ENCODE assay signal across 28 mouse cellular contexts in the genomic region with DNA sequence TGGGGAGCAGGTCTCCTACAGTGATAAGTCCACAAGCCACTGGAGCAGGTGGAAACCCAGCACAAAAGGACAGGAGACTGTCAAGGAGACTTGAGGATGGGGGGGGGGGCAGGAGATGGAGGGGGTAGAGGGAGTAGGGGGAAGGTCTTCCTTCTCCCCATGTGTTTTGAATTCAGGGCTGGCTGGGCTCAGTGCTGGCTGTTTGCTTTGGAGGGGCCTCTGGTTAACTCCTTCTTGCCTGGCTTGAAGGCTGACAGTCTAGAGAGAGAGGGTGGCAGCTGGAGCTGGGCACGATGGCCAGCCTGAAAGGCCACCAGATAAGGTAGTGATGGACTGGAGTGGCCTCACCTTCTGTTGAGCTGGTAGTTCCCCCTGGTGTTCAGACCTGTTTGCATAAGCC.
DNase-seq lines count a peak whose midpoint lies in the region; ATAC-seq and TF ChIP-seq lines count a peak whose summit lies in the region.
"Had no signal": no experiment of that assay in that cellular context is flagged by ENCODE, and none has a peak within 500 bp of the region (broad histone marks: within the 10 kb centered on the region; RNA-seq: fewer than 3 reads in every experiment).

No protein-coding gene starts in this region.

- no peak overlapping the region for H3K4me2 ChIP-seq in midbrain, embryonic 16.5 days (ENCODE audit: low read length)
- H3K4me2 ChIP-seq in stomach, postnatal 0 days (replicated peaks; ENCODE audit: low read depth), result no peak overlapping the region
- H3K4me2 ChIP-seq: heart, embryonic 15.5 days; hindbrain, embryonic 13.5 days; kidney, embryonic 15.5 days; midbrain, embryonic 15.5 days had no signal

- H3K9ac ChIP-seq in midbrain, embryonic 16.5 days (ENCODE audit: low read depth, low read length), result no peak overlapping the region
- H3K9ac ChIP-seq in stomach, postnatal 0 days (ENCODE audit: low read length), result no peak overlapping the region
- H3K9ac ChIP-seq: heart, embryonic 15.5 days; hindbrain, embryonic 13.5 days; kidney, embryonic 15.5 days; liver, embryonic 14.5 days; midbrain, embryonic 15.5 days had no signal

- H3K9me3 ChIP-seq in midbrain, embryonic 10.5 days (replicated peaks), result peaks cover 5% of the 10 kb centered on the region
- peaks cover 3% of the 10 kb centered on the region; the same call in 1 of the 2 replicates for H3K9me3 ChIP-seq in midbrain, embryonic 16.5 days (replicated peaks; ENCODE audit: control insufficient read depth, low read length, poor library complexity, severe bottlenecking)
- no peaks in the 10 kb centered on the region for H3K9me3 ChIP-seq in stomach, postnatal 0 days (ENCODE audit: control insufficient read depth, low read length)
- H3K9me3 ChIP-seq: heart, embryonic 10.5 days; heart, embryonic 15.5 days; midbrain, embryonic 15.5 days had no signal

- WGBS in midbrain, embryonic 10.5 days, result 60% methylated on average over 1 of the region's 1 CpGs
- 50% methylated on average over 1 of the region's 1 CpGs for WGBS in midbrain, embryonic 16.5 days
- WGBS in stomach, postnatal 0 days, result 36% methylated on average over 1 of the region's 1 CpGs

- no peak overlapping the region for H3K27ac ChIP-seq in gastrocnemius, adult 2 months
- no peak overlapping the region for H3K27ac ChIP-seq in layer of hippocampus, adult 2 months
- H3K27ac ChIP-seq in midbrain, embryonic 10.5 days (replicated peaks), result peak overlapping the region; percentile 35
- H3K27ac ChIP-seq in midbrain, embryonic 16.5 days (ENCODE audit: low read length), result no peak overlapping the region
- no peak overlapping the region for H3K27ac ChIP-seq in stomach, postnatal 0 days (replicated peaks)
- H3K27ac ChIP-seq: heart, embryonic 10.5 days; heart, embryonic 15.5 days; hindbrain, embryonic 13.5 days; kidney, embryonic 15.5 days; liver, embryonic 14.5 days; midbrain, embryonic 15.5 days had no signal

- peak; percentile 30 for TF ChIP-seq CTCF in gastrocnemius, adult 2 months (IDR thresholded peaks at IDR 0.05)
- TF ChIP-seq CTCF in layer of hippocampus, adult 2 months (conservative IDR thresholded peaks at IDR 0.05), result peak; percentile 10; the same call in 1 of the 2 replicates
- peak; percentile 23; the same call in 1 of the 2 replicates for TF ChIP-seq CTCF in stomach, postnatal 0 days (IDR thresholded peaks at IDR 0.05; ENCODE audit: low read depth)

- H3K36me3 ChIP-seq in midbrain, embryonic 10.5 days, result no peaks in the 10 kb centered on the region
- no peaks in the 10 kb centered on the region for H3K36me3 ChIP-seq in midbrain, embryonic 16.5 days (ENCODE audit: control insufficient read depth, insufficient read depth, low read length)
- no peaks in the 10 kb centered on the region for H3K36me3 ChIP-seq in stomach, postnatal 0 days (ENCODE audit: control insufficient read depth, insufficient read depth, low read length)
- H3K36me3 ChIP-seq: heart, embryonic 10.5 days; heart, embryonic 15.5 days; kidney, embryonic 15.5 days; midbrain, embryonic 15.5 days had no signal

- intact Hi-C loops in gastrocnemius, adult 2 months (cut with DNase I), result no loop called here

- ATAC-seq in midbrain, embryonic 16.5 days, result no peak
- no peak for ATAC-seq in stomach, postnatal 0 days (ENCODE audit: low FRiP score, low TSS enrichment)
- ATAC-seq: forebrain, embryonic 14.5 days; midbrain, embryonic 15.5 days; Patski had no signal

- H3K4me3 ChIP-seq in gastrocnemius, adult 2 months, result no peak overlapping the region
- no peak overlapping the region for H3K4me3 ChIP-seq in layer of hippocampus, adult 2 months
- no peak overlapping the region for H3K4me3 ChIP-seq in midbrain, embryonic 10.5 days
- no peak overlapping the region for H3K4me3 ChIP-seq in midbrain, embryonic 16.5 days (ENCODE audit: low read depth, low read length)
- no peak overlapping the region for H3K4me3 ChIP-seq in stomach, postnatal 0 days (ENCODE audit: low read depth, low read length)
- H3K4me3 ChIP-seq: erythroblast, embryonic 14.5 days; heart, embryonic 10.5 days; heart, embryonic 15.5 days; hindbrain, embryonic 13.5 days; kidney, embryonic 15.5 days; midbrain, embryonic 15.5 days had no signal

- peaks cover 8% of the 10 kb centered on the region; the same call in 1 of the 2 replicates for H3K27me3 ChIP-seq in midbrain, embryonic 10.5 days (ENCODE audit: low read depth, poor library complexity, severe bottlenecking)
- no peaks in the 10 kb centered on the region for H3K27me3 ChIP-seq in midbrain, embryonic 16.5 days (ENCODE audit: control insufficient read depth, insufficient read depth, low read depth, low read length)
- no peaks in the 10 kb centered on the region for H3K27me3 ChIP-seq in stomach, postnatal 0 days (ENCODE audit: control insufficient read depth, insufficient read depth, low read length)
- H3K27me3 ChIP-seq: hindbrain, embryonic 13.5 days; midbrain, embryonic 15.5 days; Patski had no signal

- DNase-seq in gastrocnemius, adult 2 months, result peak; percentile 20
- no peak for DNase-seq in gastrocnemius, postnatal 10 days
- no peak for DNase-seq in layer of hippocampus, adult 2 months (ENCODE audit: low spot score in 2 of 2)
- DNase-seq in layer of hippocampus, postnatal 25 days (ENCODE audit: extremely low spot score in 1 of 2, low spot score in 1 of 2), result no peak
- DNase-seq in midbrain, embryonic 10.5 days (ENCODE audit: low spot score), result no peak
- DNase-seq in stomach, postnatal 0 days (ENCODE audit: low spot score), result no peak
- no peak for DNase-seq in left cerebral cortex, adult 9 months (ENCODE audit: low spot score in 2 of 2)
- DNase-seq: adrenal gland, postnatal 14 days; cerebellum, adult 11 months; cerebellum, adult 9-10 months; cerebellum, postnatal 36 days; embryo, embryonic 11 days; heart, postnatal 36 days; kidney, adult 18-20 months; kidney, postnatal 25 days; left cerebral cortex, postnatal 4 days; right cerebral cortex, postnatal 25 days; thymus, postnatal 4 days had no signal

- TF ChIP-seq EP300 in stomach, postnatal 0 days (optimal IDR thresholded peaks at IDR 0.05), result no peak

- peaks cover 19% of the 10 kb centered on the region for H3K4me1 ChIP-seq in midbrain, embryonic 10.5 days
- no peaks in the 10 kb centered on the region; the same call in 1 of the 2 replicates for H3K4me1 ChIP-seq in midbrain, embryonic 16.5 days (ENCODE audit: control insufficient read depth, insufficient read depth, low read length)
- no peaks in the 10 kb centered on the region for H3K4me1 ChIP-seq in stomach, postnatal 0 days (replicated peaks; ENCODE audit: control insufficient read depth, insufficient read depth)
- H3K4me1 ChIP-seq: heart, embryonic 10.5 days; heart, embryonic 15.5 days; hindbrain, embryonic 13.5 days; kidney, embryonic 15.5 days; midbrain, embryonic 15.5 days had no signal
